Mouse (Mus musculus) thymus, adult 2 months (tissue): Measurements from ENCODE around the gene Hs3st2.

ENCODE experiments used
- CTCF ChIP-seq: fragments of 200-500 bp; IDR thresholded peaks from 2 replicates; pipeline ENCODE4 v1.5.1; 2012; ENCODE audit warnings: mild to moderate bottlenecking, control low read depth, low read length, moderate library complexity, borderline replicate concordance; ENCODE audit not compliant: control insufficient read depth, poor library complexity, insufficient read depth; ENCODE audit errors: extremely low read depth
- POLR2A ChIP-seq: fragments of 200-500 bp; IDR thresholded peaks from 2 replicates; pipeline ENCODE4 v1.6.1; 2012; ENCODE audit warnings: mild to moderate bottlenecking, low read length, control low read depth, moderate library complexity; ENCODE audit not compliant: control insufficient read depth, poor library complexity, insufficient read depth; ENCODE audit errors: extremely low read depth

DNA sequence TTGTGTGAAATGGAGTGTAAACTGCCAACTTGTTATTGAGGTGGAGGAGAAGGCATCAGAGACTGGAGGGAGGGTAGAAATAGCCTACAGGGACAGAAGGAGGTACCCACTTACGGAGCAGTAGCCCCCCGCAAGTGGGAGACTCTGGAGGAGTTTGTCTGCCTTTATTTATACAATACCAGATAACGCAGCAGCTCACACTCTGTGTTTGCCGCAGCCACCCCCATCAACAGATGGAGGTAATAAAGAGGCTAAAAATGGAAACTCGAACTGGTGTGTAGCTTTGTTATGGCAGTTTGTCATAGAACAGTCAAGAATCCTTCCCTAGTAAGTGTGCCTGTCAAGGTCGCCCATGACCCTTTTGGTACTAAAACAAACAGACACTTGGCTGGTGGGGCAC, 16.2 kb upstream of the Hs3st2 start:
- TF ChIP-seq CTCF = no peak
- TF ChIP-seq POLR2A = no peak
